Mouse (Mus musculus) liver, embryonic 14.5 days (tissue): ENCODE measurements around the gene Rreb1. TPM values are rescaled to one million over a fixed set of nuclear protein-coding genes. Genes with fewer than 3 reads are reported as not detected.
A peak's percentile ranks its signal among the peaks of the same experiment; 100 is the strongest.

Source experiments
- ATAC-seq: fragments of 200-750 bp; cut with Nextera tagmentation; 2 replicates; pipeline ENCODE4 v1.8.0; 2017; ENCODE audit warnings: moderate number of reproducible peaks, mild to moderate bottlenecking, moderate library complexity; ENCODE audit not compliant: insufficient read depth
- DNase-seq, 3 experiments: peaks; one replicate each; pipeline ENCODE4 v3.0.0-alpha.2; 2012 to 2013; ENCODE audit warnings: low read depth in 3 of 3, low spot score in 3 of 3
- H3K27ac ChIP-seq: fragments of 300-500 bp; sonication (generic); 2 replicates; pipeline ENCODE4 v1.5.1; 2014; ENCODE audit warnings: moderate library complexity, mild to moderate bottlenecking, control low read depth, inconsistent platforms
- H3K27me3 ChIP-seq: fragments of 300-500 bp; sonication (generic); 2 replicates; pipeline ENCODE4 v1.6.1; 2014; ENCODE audit warnings: mild to moderate bottlenecking, low read length, moderate library complexity; ENCODE audit not compliant: control insufficient read depth, insufficient read depth
- H3K36me3 ChIP-seq: fragments of 300-500 bp; sonication (generic); replicated peaks from 2 replicates; pipeline ENCODE4 v1.6.1; 2014; ENCODE audit warnings: low read depth; ENCODE audit not compliant: control insufficient read depth, insufficient read depth
- H3K4me1 ChIP-seq, 2 experiments: fragments of 200-500 bp in 1 of 2; fragments of 300-500 bp in 1 of 2; sonication (generic) in 1 of 2; replicated peaks; 2 replicates each; pipeline ENCODE4 v1.6.1; 2012 to 2014; ENCODE audit warnings: antibody characterized with exemption in 1 of 2, inconsistent platforms in 1 of 2, low read length in 1 of 2; ENCODE audit not compliant: control insufficient read depth in 2 of 2, insufficient read depth in 2 of 2
- H3K4me2 ChIP-seq: fragments of 300-500 bp; sonication (generic); 2 replicates; pipeline ENCODE4 v1.6.1; 2014; ENCODE audit warnings: low read depth, mild to moderate bottlenecking, control low read depth, moderate library complexity
- H3K4me3 ChIP-seq, 2 experiments: fragments of 200-500 bp in 1 of 2; fragments of 300-500 bp in 1 of 2; sonication (generic) in 1 of 2; 2 replicates each; pipeline ENCODE4 v1.5.1; 2012 to 2014; ENCODE audit warnings: low read depth in 2 of 2, low read length in 2 of 2, mild to moderate bottlenecking in 2 of 2, control low read depth in 1 of 2, inconsistent platforms in 1 of 2, moderate library complexity in 1 of 2; ENCODE audit not compliant: insufficient read depth in 1 of 2
- H3K9ac ChIP-seq: fragments of 300-500 bp; sonication (generic); replicated peaks from 2 replicates; pipeline ENCODE4 v1.6.1; 2014; ENCODE audit warnings: mild to moderate bottlenecking, control low read depth, moderate library complexity
- H3K9me3 ChIP-seq: fragments of 300-500 bp; sonication (generic); 2 replicates; pipeline ENCODE4 v1.6.1; 2016; ENCODE audit warnings: low read length, mixed read lengths; ENCODE audit not compliant: control insufficient read depth
- CTCF ChIP-seq: IDR thresholded peaks from 2 replicates; pipeline ENCODE4 v1.5.1; 2016; ENCODE audit warnings: antibody characterized with exemption, low read depth, control low read depth
- EP300 ChIP-seq: IDR thresholded peaks from 2 replicates; pipeline ENCODE4 v1.6.1; 2016; ENCODE audit warnings: antibody characterized with exemption, low read depth
- WGBS: fragments of 180-500 bp; shearing (Covaris S2); extraction: QIAGEN DNeasy Blood & Tissue Kit; methylation state at CpG from one replicate; pipeline ENCODE4 v1.1.7; 2014; ENCODE audit not compliant: insufficient replicate concordance; 5-methylcytosine and 5-hydroxymethylcytosine counted together
- polyA plus RNA-seq, 2 experiments: library from polyadenylated mRNA; depleted of rRNA in 1 of 2; stranded (reverse) in 1 of 2; unstranded in 1 of 2; fragments of >200 nt; fragmentation: Nextera tagmentation in 1 of 2; extraction: Ambion mirVana in 1 of 2; gene quantifications; 2 replicates each; pipeline versions ENCODE4 v1.2.1 to v1.2.3; 2012 to 2014

Gene Rreb1
- polyA plus RNA-seq, 2 experiments = 5.4 TPM

DNA sequence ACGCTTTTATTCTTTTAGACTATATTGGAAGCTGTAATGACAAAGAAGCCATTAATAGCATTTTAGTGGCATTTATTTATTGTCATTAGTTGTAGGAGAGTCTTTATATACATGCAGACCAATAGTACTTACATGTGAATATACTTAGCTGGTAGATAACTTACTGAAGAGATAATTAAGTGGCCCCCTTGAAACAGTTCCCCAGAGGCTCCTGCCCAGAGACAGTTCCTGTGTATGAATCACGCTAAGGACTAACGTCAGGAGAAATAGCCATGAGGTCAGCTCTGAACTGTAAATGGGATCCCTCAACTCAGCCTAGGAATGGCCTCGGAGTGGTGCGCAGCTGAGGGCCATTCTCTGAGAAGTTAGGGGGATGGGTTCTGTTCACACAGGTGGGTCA lies 73.4 kb downstream of the Rreb1 start:
- H3K4me3 ChIP-seq = no peak overlapping the region
- peaks cover 23 to 35% of the 10 kb centered on the region in 2 experiments for H3K4me1 ChIP-seq
- no peaks in the 10 kb centered on the region for H3K36me3 ChIP-seq
- no peak for TF ChIP-seq EP300
- WGBS = 55% methylated on average over 5 of the region's 5 CpGs
- peak overlapping the region; percentile 26; the same call in 1 of the 2 replicates for H3K27ac ChIP-seq
- H3K4me2 ChIP-seq = no peak overlapping the region
- ATAC-seq = no peak
- H3K27me3 ChIP-seq = no peaks in the 10 kb centered on the region
- H3K9me3 ChIP-seq = no peaks in the 10 kb centered on the region
- no peak overlapping the region for H3K9ac ChIP-seq
- DNase-seq = no peak

DNA sequence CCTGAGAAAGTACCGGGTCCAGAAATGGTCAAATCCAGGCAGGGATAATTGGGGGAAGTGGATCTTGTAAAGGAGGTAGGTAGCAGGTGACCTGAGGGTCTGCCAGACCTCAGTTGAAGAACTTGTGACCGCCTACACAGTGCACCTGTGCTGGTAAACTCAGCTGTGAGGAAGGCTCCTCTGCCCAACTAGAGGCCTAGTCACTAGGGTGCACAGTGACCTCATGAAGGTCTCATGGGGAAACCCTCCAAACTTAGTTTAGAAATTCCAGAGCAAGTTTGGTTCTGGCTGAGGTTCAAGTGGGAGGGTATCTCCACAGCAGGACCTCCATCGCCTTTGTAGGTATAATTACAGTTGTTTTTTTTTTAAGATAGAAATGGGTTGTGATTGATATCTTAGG lies 74.7 kb downstream of the Rreb1 start:
- DNase-seq (no peak), ATAC-seq (no peak)
- peak overlapping the region; percentile 54 for H3K27ac ChIP-seq
- no peak overlapping the region for H3K4me3 ChIP-seq
- H3K4me1 ChIP-seq = peaks cover 27 to 36% of the 10 kb centered on the region in 2 experiments
- no peaks in the 10 kb centered on the region for H3K9me3 ChIP-seq
- H3K27me3 ChIP-seq = no peaks in the 10 kb centered on the region
- TF ChIP-seq CTCF (no peak), EP300 (no peak)
- WGBS = 59% methylated on average over 3 of the region's 3 CpGs
- peak overlapping the region; percentile 54 for H3K4me2 ChIP-seq
- no peak overlapping the region; the same call in 1 of the 2 replicates for H3K9ac ChIP-seq
- no peaks in the 10 kb centered on the region for H3K36me3 ChIP-seq

DNA sequence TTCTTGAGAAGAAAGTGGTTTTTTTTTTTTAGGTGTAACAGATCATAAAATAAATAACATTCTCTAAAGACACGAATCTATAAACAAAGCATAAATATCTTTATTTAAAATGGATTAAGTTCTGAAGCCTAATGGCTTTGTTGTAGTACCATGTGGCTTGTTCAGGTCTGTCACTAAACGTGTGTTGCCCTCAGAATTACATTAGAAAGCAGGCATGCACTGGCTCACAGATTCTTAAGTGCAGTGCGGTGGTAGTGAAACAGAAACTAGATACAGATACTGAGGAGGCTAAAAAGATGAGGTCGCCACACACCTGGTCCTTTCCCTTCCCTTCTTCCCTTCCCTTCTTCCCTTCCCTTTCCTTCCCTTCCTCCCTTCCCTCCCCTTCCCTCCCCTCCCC lies 75.2 kb downstream of the Rreb1 start:
- H3K27ac ChIP-seq = peak overlapping the region; percentile 54
- TF ChIP-seq CTCF = no peak
- no peak for TF ChIP-seq EP300
- H3K36me3 ChIP-seq = no peaks in the 10 kb centered on the region
- H3K9me3 ChIP-seq = no peaks in the 10 kb centered on the region
- WGBS = 23% methylated on average over 4 of the region's 4 CpGs
- H3K4me3 ChIP-seq = peak overlapping the region; percentile 12 to 16; a peak in 1 of 4 replicates
- H3K27me3 ChIP-seq = no peaks in the 10 kb centered on the region
- H3K4me1 ChIP-seq = peaks cover 32 to 38% of the 10 kb centered on the region in 2 experiments
- no peak for DNase-seq
- H3K4me2 ChIP-seq = peak overlapping the region; percentile 54
- no peak for ATAC-seq
- 0 out of 2 replicates have a peak overlapping the region, but pooled peaks have one; percentile 36 for H3K9ac ChIP-seq

DNA sequence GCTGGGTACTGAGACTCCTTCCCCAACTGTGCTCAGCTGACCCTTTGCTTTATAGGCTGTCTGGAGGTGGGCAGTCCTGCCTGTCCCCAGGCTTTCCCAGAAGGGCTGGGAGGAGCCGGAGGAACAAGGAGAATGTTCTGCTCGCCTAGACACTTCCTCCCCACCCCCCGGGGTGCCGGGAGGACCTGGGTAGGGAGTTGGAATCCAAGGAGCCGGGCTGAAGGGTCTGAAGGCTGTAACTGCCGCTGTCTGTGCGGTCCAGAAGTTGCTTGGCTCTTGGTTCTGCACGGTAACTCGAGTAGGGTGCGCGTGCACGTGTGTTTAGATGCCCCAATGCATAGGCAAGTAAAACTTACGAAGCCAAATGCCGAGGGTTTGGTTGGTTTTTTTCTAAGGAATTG lies 75.8 kb downstream of the Rreb1 start:
- no peak for DNase-seq
- peak overlapping the region; percentile 80 for H3K9ac ChIP-seq
- ATAC-seq = no peak
- no peaks in the 10 kb centered on the region for H3K27me3 ChIP-seq
- no peaks in the 10 kb centered on the region for H3K9me3 ChIP-seq
- H3K4me1 ChIP-seq = peaks cover 38 to 44% of the 10 kb centered on the region in 2 experiments
- peak overlapping the region; percentile 96 for H3K4me2 ChIP-seq
- H3K4me3 ChIP-seq = peak overlapping the region; percentile 61 to 77
- H3K36me3 ChIP-seq = no peaks in the 10 kb centered on the region
- peak overlapping the region; percentile 74 for H3K27ac ChIP-seq
- 6% methylated on average over 14 of the region's 14 CpGs for WGBS
- TF ChIP-seq CTCF (no peak), EP300 (no peak)

DNA sequence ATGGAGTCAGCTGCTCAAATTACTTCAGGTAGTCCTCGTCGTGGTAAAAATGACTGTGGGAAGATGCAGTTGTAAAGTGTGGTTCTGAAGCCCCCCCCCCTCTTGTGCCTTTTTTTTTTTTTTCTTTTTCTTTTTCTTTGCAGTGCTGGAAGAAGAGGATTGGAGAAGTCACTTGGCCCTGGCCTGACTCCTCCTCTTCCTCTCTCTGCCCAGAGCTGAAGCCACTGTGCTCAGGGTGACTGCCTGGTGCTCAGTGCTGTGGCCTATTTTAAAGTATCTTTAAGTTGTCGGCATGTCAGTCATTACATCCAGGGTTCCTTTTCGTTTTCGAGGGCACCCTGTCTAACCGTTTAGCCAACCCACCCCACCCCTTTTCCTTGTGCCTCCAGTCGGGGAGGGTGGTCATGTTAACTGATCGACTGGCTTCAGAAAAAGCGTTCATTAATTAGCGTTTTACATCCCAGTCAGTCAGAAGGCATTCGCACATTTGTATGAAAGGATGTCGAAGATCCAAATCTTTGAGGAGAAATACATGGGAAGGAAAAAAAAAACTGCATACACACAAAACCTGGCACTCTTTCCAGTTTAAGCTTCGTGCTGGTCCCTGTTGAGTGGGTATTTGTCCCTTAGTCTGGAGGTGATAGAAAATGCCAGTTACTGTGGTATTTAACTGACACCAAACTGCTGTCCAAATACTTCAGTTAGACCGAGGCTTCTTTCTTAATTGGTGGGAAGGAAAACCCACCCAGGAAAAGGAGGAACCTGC lies 76.4 kb downstream of the Rreb1 start:
- peak overlapping the region; percentile 96 for H3K4me2 ChIP-seq
- H3K9ac ChIP-seq = peak overlapping the region; percentile 80
- WGBS = 7% methylated on average over 14 of the region's 14 CpGs
- ATAC-seq (no peak), DNase-seq (no peak)
- TF ChIP-seq CTCF = no peak
- 0 out of 2 replicates have a peak, but pooled peaks have one; percentile 13 for TF ChIP-seq EP300
- H3K36me3 ChIP-seq = no peaks in the 10 kb centered on the region
- H3K4me1 ChIP-seq = peaks cover 44 to 50% of the 10 kb centered on the region in 2 experiments
- peak overlapping the region; percentile 61 to 77 for H3K4me3 ChIP-seq
- H3K27me3 ChIP-seq = no peaks in the 10 kb centered on the region
- H3K27ac ChIP-seq = peak overlapping the region; percentile 74
- H3K9me3 ChIP-seq = no peaks in the 10 kb centered on the region
